Mouse (Mus musculus) kidney, postnatal 36 days (tissue): Measurements from ENCODE around the gene Scd1.

Experiments
- DNase-seq, 2 experiments: peaks; one replicate each; pipeline ENCODE4 v3.0.0; 2021 to 2022; ENCODE audit warnings: mixed read lengths in 2 of 2

The Scd1 gene

GRCm38 (mm10) chr19:44363529-44363928 is 44.1 kb downstream of the Scd1 start:
- peak; percentile 56 to 83 for DNase-seq

DNA sequence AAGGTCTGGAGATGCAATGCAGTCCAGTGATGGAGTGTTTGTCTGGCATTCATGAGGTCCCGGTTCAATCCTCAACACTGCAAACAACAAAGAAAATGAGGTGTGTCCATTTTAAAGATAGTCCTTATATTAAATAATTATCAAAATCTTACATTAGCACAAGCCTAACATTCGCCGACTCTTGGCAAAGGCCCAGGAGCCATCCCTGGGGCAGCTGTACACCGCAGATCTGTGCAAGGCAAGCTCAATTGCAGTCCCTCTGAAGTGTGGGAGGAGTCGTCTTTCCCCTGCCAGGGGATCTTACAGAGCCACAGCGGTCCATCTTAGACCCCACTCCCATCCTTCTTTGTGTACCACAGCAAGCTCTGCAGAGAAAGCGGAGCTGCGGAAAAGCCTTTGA is 49.0 kb downstream of the Scd1 start:
- DNase-seq, result no peak

DNA sequence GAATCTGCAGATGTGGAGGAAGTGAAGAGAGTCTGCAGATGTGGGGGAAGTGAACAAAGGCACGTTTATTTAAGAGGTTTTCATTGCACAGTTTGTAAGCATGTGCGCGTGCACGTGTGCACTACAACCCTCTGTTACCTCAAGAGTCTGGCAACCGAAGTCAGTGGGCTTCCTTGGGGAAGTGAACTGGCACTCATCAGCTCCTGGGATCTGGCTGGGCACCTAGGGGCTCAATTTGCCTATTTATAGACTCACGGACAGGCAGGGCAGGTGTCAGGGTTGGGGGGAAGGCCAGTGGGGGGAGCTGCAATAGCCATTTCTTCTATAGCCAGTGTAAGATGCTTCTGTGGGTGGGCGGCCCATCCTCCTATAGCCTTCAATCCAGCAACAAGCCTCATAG is 55.9 kb downstream of the Scd1 start:
- DNase-seq, result no peak

GRCm38 (mm10) chr19:44349689-44350088 is 58.0 kb downstream of the Scd1 start:
- DNase-seq, result no peak
